Mouse (Mus musculus): ENCODE results near the gene Rad51b.

Rad51b gene

DNA sequence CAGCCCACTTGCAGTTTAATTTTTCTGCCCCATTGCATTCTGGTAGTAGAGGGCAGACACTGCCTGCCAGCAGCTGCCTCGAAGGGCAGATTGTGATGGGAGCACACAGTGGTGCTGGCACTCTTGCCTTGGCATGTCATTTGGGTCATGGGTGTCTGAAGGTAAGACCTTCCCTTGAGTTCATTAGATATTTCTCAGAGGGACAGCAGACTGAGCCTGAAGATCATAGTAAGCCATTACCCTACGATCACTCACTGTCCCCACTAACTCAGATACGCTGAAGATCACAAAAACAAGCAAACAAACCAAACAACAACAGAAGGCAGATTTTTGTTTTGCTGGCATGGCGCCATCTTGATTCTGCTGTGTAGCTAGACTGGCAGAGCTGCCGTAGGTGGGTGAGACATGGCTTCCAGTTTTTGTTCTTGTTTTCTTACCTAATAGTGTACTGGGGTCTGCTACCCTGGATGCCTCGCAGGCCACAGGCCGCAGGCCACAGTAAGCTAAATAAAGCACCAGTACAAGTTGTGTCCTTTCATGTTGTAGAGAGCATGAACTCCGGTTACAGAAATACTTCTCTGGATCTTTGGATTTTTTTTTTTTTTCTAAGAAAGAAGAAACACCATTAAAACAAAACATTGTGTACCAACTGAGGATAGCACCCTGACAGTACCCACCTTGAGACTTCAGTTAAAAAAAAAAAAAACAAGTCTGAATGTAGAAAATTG is 316.1 kb downstream of the Rad51b start:
- DNase-seq (ENCODE audit: low spot score in 2 of 2), result no peak

DNA sequence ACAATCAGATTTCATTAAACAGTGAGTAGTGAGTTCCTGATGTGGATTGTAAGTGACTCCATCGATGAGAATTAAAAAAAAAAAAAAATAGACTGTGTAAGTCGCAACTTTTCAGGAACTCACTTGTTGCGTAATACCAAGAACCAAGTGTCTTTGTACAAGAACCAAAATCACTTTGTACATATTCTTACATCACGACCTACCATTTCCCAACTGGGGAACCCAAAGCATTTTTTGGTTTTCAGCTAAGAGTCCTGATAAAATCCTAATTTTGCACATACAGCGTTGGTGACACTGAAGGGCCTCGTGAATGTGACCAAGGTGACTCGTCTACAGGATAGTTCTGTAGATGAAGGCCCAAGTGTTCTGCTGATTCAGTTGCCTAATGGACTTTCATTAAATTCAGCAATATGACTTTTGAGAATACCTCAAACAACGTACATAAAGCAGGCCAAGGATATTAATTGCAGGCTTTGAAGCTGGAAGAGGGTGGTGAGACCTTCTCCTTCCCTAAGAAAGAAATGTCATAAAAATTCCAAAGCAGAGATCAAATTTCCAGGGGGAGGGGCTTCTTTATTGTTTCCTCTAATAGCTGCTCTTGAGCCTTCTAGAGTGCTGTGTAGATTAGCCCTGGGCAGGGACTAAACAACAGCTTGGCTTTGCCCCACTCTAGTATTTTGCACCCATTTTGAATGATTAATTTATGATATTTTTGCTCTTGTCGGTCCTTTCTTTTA is 316.9 kb downstream of the Rad51b start:
- no peak for DNase-seq (ENCODE audit: low spot score in 2 of 2)

DNA sequence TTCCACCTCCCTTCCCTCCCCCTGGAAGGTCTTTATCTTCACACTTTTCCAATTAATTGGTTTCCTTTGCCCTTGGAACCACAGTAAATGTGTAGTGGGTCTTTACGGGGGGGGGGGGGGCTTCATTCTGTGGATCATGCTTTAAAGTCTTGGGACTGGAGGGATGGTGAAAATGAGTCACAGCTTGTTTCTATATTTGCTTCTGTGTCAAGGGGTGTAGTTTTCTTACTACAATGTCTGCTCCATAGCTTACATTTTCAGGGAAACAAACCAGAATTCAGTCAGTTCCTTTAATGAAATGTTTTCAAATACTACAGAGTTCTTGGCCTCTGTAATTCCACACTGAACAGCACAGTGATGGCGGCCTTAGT is 317.5 kb downstream of the Rad51b start:
- no peak for DNase-seq (ENCODE audit: low spot score in 2 of 2)

DNA sequence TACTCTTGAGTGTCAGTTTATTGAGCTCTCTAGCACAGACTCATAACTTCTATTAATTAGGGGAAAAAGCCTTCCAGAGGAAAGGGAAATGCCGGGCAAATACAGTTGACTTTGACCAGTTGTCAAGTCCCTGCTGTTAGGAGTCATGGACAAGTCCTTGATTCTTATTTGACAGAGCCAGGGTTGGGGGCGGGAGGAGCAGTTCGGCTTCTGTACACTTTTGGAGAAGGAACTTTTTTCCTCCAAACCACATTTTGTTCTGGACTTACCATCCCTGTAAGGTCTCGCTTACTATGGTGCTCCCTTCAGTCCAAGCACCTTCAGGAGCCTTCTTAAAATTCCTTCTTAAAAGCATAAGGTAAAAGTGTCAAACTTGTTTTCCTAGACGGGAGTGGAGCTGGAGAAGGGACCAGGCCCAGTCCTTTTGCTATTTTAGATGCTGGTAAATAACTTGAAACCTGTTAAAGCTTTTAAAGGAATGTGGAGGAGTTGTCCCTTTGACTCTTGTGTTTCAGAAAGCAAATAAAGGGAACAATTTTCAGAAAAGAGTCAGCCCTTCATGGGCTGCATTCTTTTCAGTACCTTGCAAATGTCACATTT is 318.7 kb downstream of the Rad51b start:
- DNase-seq (ENCODE audit: low spot score in 2 of 2), result no peak

DNA sequence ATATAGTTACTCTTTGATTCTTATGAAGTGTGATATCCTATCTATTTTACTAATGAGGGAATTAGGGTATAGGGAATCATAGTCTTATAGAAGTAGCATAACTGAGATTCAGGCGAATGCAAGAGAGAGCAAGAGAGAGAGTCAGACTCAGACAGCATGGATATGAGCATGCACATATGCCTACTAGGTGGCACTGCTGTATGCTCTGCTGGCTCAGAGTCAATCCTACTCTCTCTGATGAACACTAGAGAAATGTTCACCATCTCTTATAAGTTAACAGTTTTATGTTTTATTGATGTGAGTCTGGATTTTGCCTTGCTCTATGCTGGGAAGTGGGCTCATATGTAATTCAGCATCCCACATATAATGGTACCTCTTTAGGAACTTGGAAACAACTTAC is 321.9 kb downstream of the Rad51b start:
- DNase-seq (ENCODE audit: low spot score in 2 of 2), result no peak

DNA sequence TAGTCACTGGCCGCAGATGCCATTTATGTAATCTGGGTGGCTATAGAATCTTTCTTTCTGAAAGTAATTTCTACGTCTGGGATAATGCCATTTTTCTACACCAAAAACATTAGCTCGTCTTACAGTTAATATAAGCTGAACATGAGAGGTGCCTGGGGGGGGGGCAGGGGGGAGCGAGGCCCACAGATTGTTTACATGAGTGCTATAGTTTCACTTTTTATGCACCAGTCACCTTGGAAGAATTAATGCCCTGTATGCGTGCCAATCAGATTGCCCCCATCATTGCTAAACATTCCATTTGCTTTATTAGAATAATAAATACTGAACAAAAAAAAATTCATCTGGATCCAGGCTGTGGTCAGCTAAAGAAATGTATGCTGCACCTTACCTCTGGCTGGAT is 323.6 kb downstream of the Rad51b start:
- no peak for DNase-seq (ENCODE audit: low spot score in 2 of 2)

DNA sequence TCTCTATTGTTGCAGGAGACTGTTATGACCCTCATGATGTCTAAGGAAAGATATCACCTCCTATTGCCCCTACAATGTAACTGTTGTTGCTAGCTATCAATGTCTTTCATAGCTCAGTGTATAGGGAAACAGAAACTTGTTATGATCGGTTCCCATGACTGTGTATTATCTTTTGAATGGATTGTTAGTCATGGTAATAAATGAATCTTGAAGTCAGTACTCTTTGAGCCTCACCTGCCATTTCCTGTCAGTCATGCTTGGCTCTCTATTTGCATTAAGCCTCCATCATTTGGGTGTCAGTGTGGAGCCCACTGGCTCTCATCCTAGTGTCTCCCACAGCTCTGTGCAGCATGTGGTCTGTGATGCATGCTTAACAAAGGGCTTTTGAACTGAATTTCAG is 326.2 kb downstream of the Rad51b start:
- DNase-seq (ENCODE audit: low spot score in 2 of 2), result no peak

DNA sequence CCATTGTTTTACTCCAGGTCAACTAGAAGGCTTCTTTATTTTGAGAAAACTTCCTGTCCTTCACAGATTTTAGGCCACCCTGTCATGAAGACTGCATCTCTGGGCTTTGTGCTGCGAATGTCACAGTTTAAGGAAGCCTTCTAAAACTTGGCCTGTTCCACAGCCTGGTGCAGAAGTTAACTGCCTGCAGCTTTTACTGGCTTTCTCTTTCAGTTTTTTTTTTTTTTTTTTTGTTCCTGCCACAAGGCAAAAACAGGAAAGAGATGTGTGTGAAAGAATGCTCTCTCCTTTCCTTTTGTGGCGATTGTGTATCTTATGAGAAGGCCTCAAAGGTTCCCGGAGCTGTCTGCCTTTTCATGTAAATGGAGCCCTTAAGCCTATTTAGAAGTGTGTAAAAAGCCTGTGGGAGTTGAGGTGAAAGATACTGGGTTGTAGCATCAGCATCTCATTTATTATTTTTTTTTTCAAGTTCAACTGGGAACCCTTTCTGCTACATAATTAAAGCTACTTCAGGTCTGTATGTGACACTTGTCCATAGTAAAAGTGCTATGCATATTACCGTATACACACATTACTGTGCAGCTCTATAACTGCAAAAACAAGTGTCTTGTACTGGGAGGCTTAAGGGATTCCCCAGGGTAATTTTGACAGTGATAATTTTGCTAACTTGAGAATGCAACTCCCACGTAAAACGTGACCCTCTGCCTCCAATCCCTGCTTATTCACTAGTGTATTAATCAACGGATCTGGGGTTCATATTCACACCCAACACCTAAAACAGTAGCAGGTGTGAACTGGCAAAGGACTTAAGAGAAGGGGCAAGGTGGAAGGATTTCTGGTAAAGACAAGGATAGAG is 328.8 kb downstream of the Rad51b start:
- no peak for DNase-seq (ENCODE audit: low spot score in 2 of 2)

DNA sequence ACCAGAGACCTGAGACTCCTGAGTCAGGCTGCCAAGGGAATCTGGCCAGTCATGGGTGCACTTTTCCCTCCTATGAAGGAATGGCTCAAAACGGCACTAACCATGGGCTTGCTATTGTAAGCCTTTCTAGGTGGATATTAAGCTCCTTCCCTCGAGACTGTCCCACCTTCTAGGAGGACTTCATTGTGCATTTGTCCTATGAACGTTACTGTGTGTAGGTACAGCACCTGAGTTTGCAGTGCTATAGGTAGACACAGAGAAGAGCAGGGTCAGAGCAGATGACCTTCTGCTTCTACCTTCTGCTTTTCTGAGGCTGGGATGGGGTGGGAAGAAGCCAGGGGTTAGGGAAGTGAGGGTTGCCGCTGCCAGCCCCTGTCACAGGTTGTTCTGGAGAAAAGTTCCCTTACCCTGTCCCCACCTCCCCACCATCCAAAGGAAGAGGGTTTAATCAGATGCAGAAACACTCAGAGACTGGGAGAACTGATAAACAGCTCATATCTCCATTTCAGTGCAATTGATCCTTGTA is 329.5 kb downstream of the Rad51b start:
- DNase-seq (ENCODE audit: low spot score in 2 of 2), result no peak

DNA sequence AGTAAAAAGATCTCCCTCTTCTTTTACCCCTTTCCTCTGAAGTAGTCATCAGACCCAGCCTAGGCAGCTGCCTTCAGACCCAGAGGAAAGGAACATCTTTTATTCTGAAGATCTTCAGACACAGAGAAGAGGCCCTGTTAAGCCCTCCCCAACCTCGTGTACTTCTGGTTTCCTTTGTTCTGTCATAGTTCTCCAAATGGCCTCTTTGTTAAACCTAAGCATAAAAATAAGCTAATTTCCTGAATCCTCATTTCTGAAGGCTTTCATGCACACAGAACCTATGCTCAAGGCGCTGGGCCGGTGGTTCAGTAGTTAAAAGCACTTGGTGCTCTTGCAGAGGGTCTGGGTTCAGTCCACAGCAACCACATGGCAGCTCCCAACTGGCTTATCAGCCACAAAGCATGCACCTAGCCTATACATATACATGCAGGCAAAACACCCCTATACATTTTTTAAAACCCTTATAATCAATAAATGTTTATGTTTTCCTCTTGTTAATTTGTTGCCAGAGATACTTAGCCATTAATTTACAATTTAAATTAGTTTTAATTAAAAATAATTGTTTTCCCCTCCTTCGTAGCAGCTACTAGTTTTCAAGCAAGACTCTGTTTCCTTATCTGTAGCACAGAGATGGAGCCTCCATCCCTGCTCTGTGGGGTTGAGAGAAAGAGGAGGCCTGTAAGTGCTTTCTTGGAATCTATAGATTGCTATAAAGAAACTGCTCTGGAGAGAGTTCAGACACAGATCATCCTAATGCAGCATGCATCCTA is 330.5 kb downstream of the Rad51b start:
- no peak for DNase-seq (ENCODE audit: low spot score in 2 of 2)

DNA sequence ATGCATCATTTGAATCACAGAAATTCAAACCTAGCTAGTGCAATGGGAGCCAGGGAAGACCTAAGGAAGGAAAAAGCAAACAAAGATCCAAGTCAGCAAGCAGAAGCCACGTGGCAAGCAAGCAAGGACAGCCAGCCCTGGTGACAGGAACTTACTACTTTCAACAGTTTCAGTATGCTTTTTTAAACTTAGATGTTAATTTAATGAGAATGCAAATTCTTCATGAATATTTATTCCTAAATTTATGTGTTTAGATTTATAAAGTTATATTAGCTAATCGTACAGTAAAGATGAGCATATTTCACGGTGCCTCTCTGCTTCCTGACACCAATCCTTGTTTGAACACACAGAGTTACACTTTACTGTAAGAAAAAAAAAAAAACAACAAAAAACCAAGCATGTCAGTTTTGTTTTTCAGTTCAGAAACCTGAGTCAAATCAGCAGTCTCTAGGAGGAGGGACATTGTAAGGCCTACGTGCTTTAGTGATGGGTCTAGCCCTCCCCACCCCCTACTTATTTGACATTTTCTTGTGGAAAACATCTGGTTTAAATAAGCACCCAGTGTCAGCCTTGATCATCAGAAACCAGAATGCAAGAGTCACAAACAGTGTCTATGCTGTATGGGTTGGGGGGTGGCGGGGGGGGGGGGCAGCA is 331.2 kb downstream of the Rad51b start:
- no peak for DNase-seq (ENCODE audit: low spot score in 2 of 2)

DNA sequence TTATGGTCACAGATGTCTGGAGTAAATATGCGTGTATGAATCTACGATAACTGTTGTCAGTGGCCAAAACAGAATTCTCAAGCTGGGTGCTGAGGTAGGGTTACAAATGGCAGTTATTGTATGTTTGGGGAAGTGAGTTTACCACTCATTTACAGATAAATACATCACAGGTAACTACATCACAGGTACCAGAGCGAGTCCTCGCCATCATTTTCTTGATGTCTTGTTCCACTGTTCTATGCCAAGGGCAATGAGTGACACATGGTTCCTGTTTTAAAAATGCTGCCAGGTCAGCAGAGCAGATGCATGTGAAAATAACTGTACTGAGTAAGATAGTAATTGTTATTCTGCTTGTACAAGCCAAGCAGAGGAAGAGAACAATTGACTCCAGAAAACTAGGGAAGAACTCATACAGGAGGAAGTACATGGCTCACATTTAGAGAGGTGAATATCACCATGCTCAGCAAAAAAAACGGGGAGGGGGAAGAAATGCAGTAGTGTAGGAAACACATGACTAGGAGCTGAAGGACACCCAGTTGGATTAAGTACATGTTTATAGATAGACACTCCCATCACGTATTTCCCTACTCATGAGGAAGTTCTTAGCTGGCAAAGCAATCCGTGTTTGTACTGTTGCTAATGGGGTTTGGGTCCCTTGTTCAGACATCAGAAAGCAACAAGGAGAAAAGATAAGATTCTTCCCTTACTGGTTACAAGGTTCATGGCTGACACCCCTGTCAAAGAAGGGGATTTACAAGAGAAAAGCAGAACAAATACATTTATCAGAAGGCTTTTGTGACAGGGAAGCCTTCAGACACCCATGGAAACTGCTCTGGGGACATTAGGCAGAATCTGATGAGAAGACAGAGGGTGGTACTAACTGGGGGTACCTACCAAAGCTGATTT is 333.1 kb downstream of the Rad51b start:
- DNase-seq (ENCODE audit: low spot score in 2 of 2), result no peak

DNA sequence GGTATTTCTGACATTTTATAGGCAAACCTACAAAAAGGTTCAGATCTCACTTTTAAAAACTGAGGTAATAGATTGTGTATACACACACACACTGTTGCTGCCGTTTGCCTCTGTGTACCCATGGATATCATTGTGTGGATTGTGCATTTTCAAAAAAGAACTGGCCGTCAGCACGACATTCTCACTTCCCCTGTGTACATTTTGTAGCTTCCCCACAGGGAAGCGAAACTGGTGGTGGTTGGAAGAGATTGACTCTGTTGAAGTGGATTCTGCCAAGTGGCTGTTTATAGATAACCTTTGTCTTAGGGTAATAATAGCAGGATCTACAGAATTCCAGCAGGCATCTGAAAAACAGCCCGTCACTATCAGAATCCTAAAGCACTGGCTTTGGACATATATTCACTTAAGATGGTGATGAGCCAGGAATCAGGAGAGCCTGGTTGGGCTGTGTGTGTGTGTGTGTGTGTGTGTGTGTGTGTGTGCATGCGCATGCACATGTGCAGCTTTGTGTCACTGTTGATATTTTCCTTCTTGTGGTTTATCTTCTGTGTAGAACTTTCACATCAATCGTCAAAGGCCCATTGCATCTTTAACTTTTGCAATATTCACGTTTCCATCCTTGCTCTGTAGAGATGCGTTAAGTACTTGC is 336.5 kb downstream of the Rad51b start:
- DNase-seq (ENCODE audit: low spot score in 2 of 2), result no peak

DNA sequence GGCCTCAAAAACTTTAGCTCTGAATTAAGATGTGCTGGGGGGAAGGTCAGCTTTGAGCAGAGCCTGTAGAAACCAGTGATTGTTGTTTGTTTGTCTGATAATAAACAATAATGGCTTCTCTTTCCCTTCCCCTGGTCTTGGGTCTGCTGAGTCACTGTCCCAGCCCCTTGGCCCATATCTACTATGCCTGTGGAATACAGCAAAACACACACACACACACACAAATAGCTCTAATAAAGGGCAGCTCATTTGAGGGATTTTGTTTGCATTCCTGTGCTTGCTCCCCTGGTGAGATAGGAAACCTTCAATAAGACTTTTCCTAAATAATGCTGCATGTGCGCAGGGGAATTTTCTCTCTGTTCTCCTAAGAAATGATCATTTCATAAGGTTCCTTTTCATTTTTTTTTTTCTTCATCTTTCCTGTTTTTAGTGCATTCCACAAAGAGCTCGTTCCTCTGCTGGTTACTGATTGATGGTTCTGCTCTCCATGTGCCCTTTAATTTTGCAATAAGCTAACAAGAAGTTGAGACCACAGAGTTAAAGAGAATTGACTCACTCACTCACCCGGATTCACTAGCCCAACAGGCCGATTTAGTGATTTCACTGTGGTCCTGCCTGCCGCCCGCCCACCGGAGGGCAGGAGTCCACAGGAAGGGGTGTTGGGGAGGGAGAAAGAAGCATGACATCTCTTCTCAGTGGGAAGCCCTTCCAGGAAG is 344.6 kb downstream of the Rad51b start:
- DNase-seq (ENCODE audit: low spot score in 2 of 2), result no peak

DNA sequence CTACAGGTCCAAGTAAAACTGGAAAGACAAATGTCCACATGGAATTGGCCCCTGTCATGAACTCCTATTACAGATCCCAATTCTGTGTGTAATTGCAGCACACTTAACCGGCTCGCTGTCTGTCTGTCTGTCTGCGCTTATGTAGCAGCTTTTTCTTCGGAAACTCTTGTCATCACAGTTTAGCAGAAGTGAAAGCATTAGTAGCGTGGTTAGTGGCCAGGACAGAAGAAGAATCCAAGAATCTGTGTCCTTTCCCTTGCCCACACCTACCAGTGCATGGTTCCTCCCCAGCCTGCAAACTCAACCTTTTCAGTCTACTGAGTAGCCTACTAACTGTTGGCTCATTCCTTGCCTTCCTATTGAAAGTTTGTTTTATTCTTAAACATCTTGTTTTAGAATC is 345.6 kb downstream of the Rad51b start:
- DNase-seq (ENCODE audit: low spot score in 2 of 2), result no peak

DNA sequence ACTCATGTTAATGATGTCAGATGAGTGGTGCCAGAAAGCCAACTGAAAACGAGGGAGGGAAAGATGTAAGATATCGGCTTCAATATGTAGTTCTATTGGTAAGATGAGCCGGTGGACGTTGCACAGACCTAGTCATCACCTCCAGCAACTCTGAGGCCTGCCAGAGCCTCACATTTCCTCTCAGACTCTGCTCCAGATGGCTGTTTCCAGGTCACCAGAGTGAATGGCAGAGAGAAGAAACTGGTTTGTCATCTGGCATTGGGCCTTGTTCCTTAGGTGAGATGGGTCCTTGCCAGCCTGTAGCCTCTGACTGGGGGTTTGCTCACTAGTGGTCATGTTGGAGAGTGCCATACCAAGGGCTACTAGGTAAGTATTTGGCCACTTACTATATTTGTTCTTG is 348.6 kb downstream of the Rad51b start:
- no peak for DNase-seq (ENCODE audit: low spot score in 2 of 2)

DNA sequence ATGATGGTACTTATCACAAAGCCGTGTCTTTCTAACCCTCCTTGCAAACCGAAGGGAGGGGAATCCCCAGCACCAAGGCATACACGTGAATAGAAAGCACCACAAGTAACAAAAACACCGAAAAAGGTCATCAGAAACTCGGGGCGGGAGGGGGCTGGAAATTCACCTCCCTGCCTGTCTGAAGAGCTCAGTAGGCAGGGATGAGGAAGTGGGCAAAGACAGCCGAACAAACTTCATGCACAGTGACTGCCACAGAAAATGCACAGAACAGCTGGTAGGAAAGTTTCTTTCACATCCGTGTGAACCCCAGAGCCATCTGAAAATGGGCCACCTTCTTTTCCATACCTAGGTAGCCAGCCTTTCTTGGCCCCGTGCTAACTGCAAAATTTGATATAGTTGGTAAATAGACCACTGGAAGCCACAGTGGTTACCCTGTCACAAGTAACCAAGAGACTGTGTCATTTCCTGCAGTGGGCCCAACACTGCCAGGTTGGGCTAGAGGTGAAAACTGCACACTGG is 349.6 kb downstream of the Rad51b start:
- DNase-seq (ENCODE audit: low spot score in 2 of 2), result no peak

DNA sequence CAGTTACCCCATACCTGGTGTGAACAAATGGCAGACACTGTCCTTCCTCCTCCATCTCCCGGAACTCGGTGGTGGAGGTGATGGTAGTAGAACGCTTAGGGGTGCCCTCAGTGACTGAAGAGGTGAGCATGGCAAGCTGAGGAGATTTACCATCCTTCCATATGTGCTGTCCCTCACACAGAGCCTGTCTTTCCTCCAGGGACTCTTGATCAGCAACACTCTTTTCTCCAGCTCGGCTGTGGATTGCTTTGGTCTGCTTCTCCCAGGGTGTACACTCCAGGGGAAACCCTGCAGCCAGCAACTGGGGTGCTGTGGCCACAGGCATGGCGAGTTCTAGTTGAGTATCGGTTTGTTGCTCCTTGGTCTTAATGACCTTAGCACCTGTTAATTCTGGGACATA is 350.3 kb downstream of the Rad51b start:
- no peak for DNase-seq (ENCODE audit: low spot score in 2 of 2)

Data from frontal cortex, postnatal 10 days (tissue).